Mouse (Mus musculus): ENCODE results near the gene Gm10643. TPM values are rescaled to one million over a fixed set of nuclear protein-coding genes. Genes with fewer than 3 reads are reported as not detected.
A peak's percentile ranks its signal among the peaks of the same experiment; 100 is the strongest.

Gene Gm10643
- 1.6 and 1.7 TPM in 2 replicates for polyA plus RNA-seq (2015; fragmentation: Nextera tagmentation; extraction: Ambion mirVana)

DNA sequence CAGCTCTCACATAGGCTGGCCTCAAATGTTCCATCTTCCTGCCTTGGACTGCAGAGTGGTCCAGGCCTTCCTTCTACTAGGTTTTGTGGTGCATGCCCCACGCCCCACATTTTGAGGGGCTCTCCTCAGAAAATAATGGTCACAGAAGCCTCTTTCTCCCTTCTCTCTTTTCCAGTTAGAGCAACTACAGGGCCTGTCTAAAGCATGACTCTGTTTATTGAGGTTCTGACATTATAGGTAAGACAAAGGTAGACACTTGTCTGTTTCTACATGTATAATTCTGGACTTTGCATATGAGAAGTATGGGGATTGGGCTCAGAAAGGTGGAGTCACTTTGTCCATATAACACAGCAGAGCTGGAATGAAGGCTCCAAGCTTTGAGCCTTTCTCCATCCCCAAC, at the start of gene Gm10643:
Gene Gm10643 (minus strand): TSS at position 101 of the 400 bp plus-strand sequence.
- 92% methylated on average over 1 of the region's 1 CpGs for WGBS
- H3K4me3 ChIP-seq (ENCODE audit: low read length), result peak within 1 kb of the TSS; percentile 94
- H3K36me3 ChIP-seq (ENCODE audit: control insufficient read depth, insufficient read depth, low read length), result no peaks in the 10 kb centered on the region
- H3K4me1 ChIP-seq (ENCODE audit: control insufficient read depth, insufficient read depth, low read depth, low read length), result peaks cover 25% of the 10 kb centered on the region
- H3K9me3 ChIP-seq (ENCODE audit: control insufficient read depth, low read length), result no peaks in the 10 kb centered on the region
- H3K9ac ChIP-seq (ENCODE audit: low read depth, low read length), result peak within 1 kb of the TSS; percentile 75
- peak within 1 kb of the TSS; percentile 87 for H3K4me2 ChIP-seq (ENCODE audit: low read length)
- ATAC-seq, result no peak
- H3K27me3 ChIP-seq (replicated peaks; ENCODE audit: control insufficient read depth, insufficient read depth, low read length), result no peaks in the 10 kb centered on the region
- peak within 1 kb of the TSS; percentile 82 for H3K27ac ChIP-seq (ENCODE audit: low read depth, low read length)

DNA sequence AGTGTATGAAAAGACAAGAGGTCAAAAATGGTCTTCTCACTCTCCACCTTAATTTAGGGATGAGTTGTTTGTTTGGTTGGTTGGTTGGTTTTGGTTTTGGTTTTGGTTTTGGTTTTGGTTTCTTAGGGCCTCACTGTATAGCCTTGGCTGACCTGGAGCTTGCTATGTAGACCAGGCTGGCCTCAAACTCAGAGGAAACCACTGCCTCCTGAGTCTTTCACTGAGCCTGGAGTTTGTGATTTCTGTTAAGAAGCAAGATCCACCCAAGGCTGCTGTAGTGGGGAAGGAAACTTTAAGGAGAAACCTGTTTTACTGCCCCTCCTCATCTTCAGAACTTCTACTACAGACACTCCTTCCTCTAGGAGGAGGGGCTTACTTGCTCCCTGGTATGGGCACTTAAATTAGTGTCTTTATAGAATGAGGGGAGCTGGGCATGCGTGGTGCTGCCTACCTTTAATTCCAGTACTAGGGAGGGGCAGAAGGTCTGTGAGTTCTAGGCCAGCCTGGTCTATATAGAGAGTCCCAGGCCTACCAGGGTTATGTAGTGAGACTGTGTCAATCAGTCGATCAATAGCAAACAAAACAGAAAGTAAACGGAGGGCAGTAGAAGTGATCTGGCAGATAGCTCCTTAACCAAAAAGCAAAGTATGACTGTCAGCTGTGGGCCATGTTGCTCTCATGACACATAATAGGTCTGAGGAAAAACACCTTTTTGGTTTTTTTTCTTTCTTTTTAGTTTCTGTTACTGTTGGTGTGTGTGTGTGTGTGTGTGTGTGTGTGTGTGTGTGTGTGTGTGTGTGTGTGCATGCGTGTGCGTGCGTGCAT, 41.5 kb upstream of the Gm10643 start:
- Histone ChIP-seq H3K4me1 (ENCODE audit: control insufficient read depth, insufficient read depth, low read depth, low read length) (peaks cover 27% of the 10 kb centered on the region), H3K27ac (ENCODE audit: low read depth, low read length) (no peak overlapping the region), H3K9me3 (ENCODE audit: control insufficient read depth, low read length) (no peaks in the 10 kb centered on the region), H3K9ac (ENCODE audit: low read depth, low read length) (no peak overlapping the region), H3K27me3 (replicated peaks; ENCODE audit: control insufficient read depth, insufficient read depth, low read length) (no peaks in the 10 kb centered on the region), H3K4me3 (ENCODE audit: low read length) (no peak overlapping the region), H3K36me3 (ENCODE audit: control insufficient read depth, insufficient read depth, low read length) (peaks cover 4% of the 10 kb centered on the region; the same call in 1 of the 2 replicates), H3K4me2 (ENCODE audit: low read length) (no peak overlapping the region)
- WGBS, result 95% methylated on average over 6 of the region's 6 CpGs
- no peak for ATAC-seq

DNA sequence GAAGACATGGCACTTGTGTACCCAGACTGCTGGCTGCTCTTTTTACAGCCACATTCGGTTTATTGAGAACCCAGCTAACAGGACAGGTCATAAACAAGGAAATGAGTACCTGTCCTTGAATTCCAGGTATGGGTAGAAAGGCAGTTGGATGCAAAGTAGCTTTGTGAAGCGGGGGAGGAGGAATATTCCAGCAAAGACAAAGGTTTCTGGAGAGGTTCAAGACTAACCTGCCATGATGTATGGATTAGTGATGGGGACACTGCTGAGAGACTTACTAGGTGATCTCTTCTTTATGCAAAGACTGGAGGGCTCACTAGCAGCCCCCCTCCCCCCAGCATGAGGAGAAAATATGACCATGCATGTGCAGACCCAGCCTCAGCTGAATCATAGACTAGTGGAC, 40.7 kb upstream of the Gm10643 start:
- H3K4me3 ChIP-seq (ENCODE audit: low read length), result no peak overlapping the region
- H3K9me3 ChIP-seq (ENCODE audit: control insufficient read depth, low read length), result no peaks in the 10 kb centered on the region
- no peak overlapping the region; the same call in 1 of the 2 replicates for H3K27ac ChIP-seq (ENCODE audit: low read depth, low read length)
- H3K9ac ChIP-seq (ENCODE audit: low read depth, low read length), result no peak overlapping the region
- H3K4me1 ChIP-seq (ENCODE audit: control insufficient read depth, insufficient read depth, low read depth, low read length), result peaks cover 27% of the 10 kb centered on the region
- no peak for ATAC-seq
- H3K4me2 ChIP-seq (ENCODE audit: low read length), result no peak overlapping the region; the same call in 1 of the 2 replicates
- H3K36me3 ChIP-seq (ENCODE audit: control insufficient read depth, insufficient read depth, low read length), result peaks cover 4% of the 10 kb centered on the region; the same call in 1 of the 2 replicates
- 87% methylated on average over 2 of the region's 2 CpGs for WGBS
- no peaks in the 10 kb centered on the region for H3K27me3 ChIP-seq (replicated peaks; ENCODE audit: control insufficient read depth, insufficient read depth, low read length)

DNA sequence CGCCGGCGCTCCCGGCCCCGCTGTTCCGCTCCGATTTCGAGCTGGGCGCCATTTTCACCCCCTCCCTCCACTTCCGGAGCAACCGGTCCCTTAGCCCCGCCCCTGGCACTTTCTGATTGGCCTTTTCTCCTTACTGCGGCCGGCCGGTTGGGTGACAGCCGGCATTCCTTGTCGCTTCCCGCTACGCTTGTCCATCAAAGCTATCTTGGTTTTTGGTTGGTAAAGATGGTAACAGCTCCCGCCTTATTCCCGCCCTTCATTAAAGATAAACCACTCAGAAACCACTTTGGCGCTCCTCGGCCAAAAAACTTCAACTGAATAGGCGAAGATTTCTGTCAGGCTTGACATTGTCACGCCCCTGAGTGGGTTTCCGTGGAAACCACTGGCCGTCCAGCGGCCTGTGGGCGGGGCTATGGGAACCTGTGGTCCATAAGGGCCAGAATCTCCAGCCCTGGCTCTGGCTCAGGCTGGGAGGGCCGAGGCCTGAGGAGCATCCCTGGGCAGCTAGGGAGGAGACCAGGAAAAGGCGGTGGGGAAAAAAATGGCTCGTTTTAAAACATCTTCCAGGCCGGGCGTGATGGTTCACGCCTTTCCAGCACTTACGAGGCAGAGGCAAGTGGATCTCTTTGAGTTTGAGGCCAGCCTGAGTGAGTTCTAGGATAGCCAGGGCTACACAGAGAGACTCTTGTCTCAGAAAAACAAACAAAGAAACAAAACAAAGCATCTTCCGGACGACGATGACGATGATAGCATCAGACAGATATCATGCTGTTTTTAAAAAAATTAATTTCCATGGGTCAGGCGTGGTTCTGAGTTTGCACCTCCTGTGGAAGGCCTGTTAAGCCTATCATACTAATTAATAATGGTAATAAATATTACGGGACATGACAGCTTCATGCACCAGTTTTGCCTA, 40.0 kb upstream of the Gm10643 start, which contains the start of gene Dcaf15:
Gene Dcaf15 (minus strand): TSS at position 72 of the 913 bp plus-strand sequence.
- peak within 1 kb of the TSS; percentile 65 for H3K4me3 ChIP-seq (ENCODE audit: low read length)
- H3K9ac ChIP-seq (ENCODE audit: low read depth, low read length), result peak within 1 kb of the TSS; percentile 86
- 5% methylated on average over 42 of the region's 42 CpGs for WGBS
- peak; percentile 97 for ATAC-seq
- peaks cover 4% of the 10 kb centered on the region; the same call in 1 of the 2 replicates for H3K36me3 ChIP-seq (ENCODE audit: control insufficient read depth, insufficient read depth, low read length)
- H3K9me3 ChIP-seq (ENCODE audit: control insufficient read depth, low read length), result no peaks in the 10 kb centered on the region
- H3K27ac ChIP-seq (ENCODE audit: low read depth, low read length), result peak within 1 kb of the TSS; percentile 97
- no peaks in the 10 kb centered on the region for H3K27me3 ChIP-seq (replicated peaks; ENCODE audit: control insufficient read depth, insufficient read depth, low read length)
- peaks cover 27% of the 10 kb centered on the region for H3K4me1 ChIP-seq (ENCODE audit: control insufficient read depth, insufficient read depth, low read depth, low read length)
- H3K4me2 ChIP-seq (ENCODE audit: low read length), result peak within 1 kb of the TSS; percentile 85

DNA sequence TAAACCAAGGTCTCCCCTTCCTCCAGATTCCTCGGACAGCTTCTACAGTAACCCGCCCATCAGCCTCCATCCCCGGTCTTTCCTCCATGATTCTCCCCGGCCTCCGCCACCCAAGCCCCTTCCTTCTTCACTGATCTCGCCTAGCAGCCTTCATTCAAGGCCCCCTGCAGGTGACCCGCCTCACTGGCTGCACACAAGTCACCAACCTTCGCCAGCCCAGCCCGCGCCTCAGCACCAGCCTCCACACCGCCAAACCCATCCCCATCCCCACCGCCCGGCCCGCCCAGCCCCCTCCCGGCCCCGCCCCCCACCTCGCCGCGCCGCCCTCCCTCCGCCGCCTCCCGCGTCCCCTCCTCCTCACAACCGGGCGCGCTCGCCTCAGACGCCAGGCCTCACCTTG, 39.3 kb upstream of the Gm10643 start:
- H3K4me3 ChIP-seq (ENCODE audit: low read length), result peak overlapping the region; percentile 65
- H3K9ac ChIP-seq (ENCODE audit: low read depth, low read length), result peak overlapping the region; percentile 86
- H3K9me3 ChIP-seq (ENCODE audit: control insufficient read depth, low read length), result no peaks in the 10 kb centered on the region
- H3K27ac ChIP-seq (ENCODE audit: low read depth, low read length), result peak overlapping the region; percentile 97
- WGBS, result under 1% methylated on average over 18 of the region's 29 CpGs
- H3K36me3 ChIP-seq (ENCODE audit: control insufficient read depth, insufficient read depth, low read length), result peaks cover 4% of the 10 kb centered on the region; the same call in 1 of the 2 replicates
- ATAC-seq, result peak; percentile 75
- peaks cover 27% of the 10 kb centered on the region for H3K4me1 ChIP-seq (ENCODE audit: control insufficient read depth, insufficient read depth, low read depth, low read length)
- H3K4me2 ChIP-seq (ENCODE audit: low read length), result peak overlapping the region; percentile 85
- H3K27me3 ChIP-seq (replicated peaks; ENCODE audit: control insufficient read depth, insufficient read depth, low read length), result no peaks in the 10 kb centered on the region

DNA sequence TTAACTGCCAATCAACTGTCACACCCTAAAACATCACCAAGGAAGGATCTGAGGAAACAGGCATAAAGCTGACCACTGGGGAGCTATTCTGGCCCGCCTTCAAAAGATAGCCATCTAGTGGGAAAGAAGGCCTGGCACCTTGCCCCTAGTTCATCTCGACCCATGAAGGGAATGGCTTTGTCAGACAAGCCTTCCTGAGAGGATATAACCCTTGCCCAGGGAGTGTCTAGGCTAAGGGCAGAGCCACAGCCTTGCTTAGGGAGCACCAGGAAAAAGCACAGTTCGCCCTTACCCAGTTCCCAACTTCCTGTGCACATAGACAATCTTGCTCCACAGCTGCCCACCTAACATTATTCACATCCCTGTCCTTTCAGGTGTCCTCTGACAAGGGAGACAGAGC, 38.7 kb upstream of the Gm10643 start:
- peak overlapping the region; percentile 97 for H3K27ac ChIP-seq (ENCODE audit: low read depth, low read length)
- H3K36me3 ChIP-seq (ENCODE audit: control insufficient read depth, insufficient read depth, low read length), result peaks cover 5% of the 10 kb centered on the region
- H3K9me3 ChIP-seq (ENCODE audit: control insufficient read depth, low read length), result no peaks in the 10 kb centered on the region
- H3K4me1 ChIP-seq (ENCODE audit: control insufficient read depth, insufficient read depth, low read depth, low read length), result peaks cover 27% of the 10 kb centered on the region
- H3K27me3 ChIP-seq (replicated peaks; ENCODE audit: control insufficient read depth, insufficient read depth, low read length), result no peaks in the 10 kb centered on the region
- H3K4me2 ChIP-seq (ENCODE audit: low read length), result peak overlapping the region; percentile 85
- 28% methylated on average over 3 of the region's 3 CpGs for WGBS
- no peak for ATAC-seq
- peak overlapping the region; percentile 86 for H3K9ac ChIP-seq (ENCODE audit: low read depth, low read length)
- H3K4me3 ChIP-seq (ENCODE audit: low read length), result peak overlapping the region; percentile 65

DNA sequence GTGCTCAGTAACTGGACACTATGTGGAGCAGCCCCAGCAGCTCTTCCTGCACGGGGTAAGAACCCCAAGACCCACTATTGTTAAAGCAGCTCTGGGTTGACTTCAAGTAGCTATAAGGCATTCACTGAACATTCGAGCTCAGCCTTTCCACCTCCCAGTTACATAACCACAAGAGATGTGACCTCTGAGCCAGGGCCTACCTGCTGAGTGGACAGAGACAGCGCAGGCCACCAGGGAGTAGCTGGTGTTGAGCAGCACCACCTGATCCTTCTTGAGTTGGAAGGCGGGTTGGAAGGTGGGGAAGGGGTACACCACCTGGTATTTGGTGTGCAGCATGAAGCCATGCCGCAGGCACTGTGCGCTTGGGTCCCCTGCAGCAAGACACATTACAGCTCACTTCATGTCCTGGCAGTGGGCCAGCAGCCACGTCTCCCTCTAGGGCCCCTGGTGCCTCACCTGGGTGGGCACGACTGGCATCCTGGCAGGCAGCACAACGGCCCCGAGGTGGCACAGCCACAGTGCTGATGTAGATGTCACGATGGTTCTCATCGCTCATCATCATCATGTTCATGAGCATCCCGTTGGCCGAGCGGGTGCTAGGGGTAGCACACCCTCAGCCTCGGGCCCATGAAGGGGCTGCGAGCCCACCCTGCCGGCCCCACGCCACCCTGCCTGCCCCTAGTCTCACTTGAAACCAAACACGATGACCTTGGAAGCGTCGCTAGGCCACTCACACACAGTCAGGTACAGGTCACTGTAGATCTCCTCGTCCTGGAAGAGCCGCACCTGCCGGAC, 36.7 kb upstream of the Gm10643 start:
- WGBS, result 90% methylated on average over 25 of the region's 25 CpGs
- no peak overlapping the region for H3K4me3 ChIP-seq (ENCODE audit: low read length)
- H3K36me3 ChIP-seq (ENCODE audit: control insufficient read depth, insufficient read depth, low read length), result peaks cover 24% of the 10 kb centered on the region
- H3K9me3 ChIP-seq (ENCODE audit: control insufficient read depth, low read length), result no peaks in the 10 kb centered on the region
- H3K9ac ChIP-seq (ENCODE audit: low read depth, low read length), result 0 out of 2 replicates have a peak overlapping the region, but pooled peaks have one; percentile 5
- peaks cover 27% of the 10 kb centered on the region for H3K4me1 ChIP-seq (ENCODE audit: control insufficient read depth, insufficient read depth, low read depth, low read length)
- H3K27ac ChIP-seq (ENCODE audit: low read depth, low read length), result no peak overlapping the region
- no peaks in the 10 kb centered on the region for H3K27me3 ChIP-seq (replicated peaks; ENCODE audit: control insufficient read depth, insufficient read depth, low read length)
- no peak overlapping the region for H3K4me2 ChIP-seq (ENCODE audit: low read length)
- no peak for ATAC-seq

DNA sequence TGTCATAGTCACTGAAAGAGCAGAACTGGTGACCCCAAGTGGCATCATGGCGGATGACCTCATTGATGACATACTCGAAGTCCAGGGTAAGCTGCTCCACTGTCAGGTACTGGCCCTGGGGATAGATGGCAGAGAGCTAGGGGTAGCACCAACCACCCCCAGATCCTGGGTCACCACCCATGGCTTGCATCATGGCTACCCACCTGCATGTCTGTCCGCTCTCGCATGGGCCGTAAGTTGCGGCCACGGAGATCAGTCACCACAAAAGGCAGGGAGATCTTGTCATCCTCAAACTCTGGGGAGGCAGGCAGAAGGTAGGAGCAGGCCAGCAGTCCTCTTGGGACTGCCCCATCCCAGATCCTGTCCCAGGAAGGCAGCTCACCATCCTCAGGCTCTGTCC, 33.4 kb upstream of the Gm10643 start:
- WGBS, result 94% methylated on average over 7 of the region's 7 CpGs
- Histone ChIP-seq H3K9ac (ENCODE audit: low read depth, low read length) (no peak overlapping the region), H3K36me3 (ENCODE audit: control insufficient read depth, insufficient read depth, low read length) (peaks cover 52% of the 10 kb centered on the region)

More for the DNA sequence above, 33.4 kb upstream of the Gm10643 start:
- no peak for ATAC-seq
- Histone ChIP-seq H3K27ac (ENCODE audit: low read depth, low read length) (no peak overlapping the region), H3K27me3 (replicated peaks; ENCODE audit: control insufficient read depth, insufficient read depth, low read length) (no peaks in the 10 kb centered on the region), H3K4me1 (ENCODE audit: control insufficient read depth, insufficient read depth, low read depth, low read length) (peaks cover 17% of the 10 kb centered on the region), H3K4me2 (ENCODE audit: low read length) (no peak overlapping the region), H3K4me3 (ENCODE audit: low read length) (no peak overlapping the region), H3K9me3 (ENCODE audit: control insufficient read depth, low read length) (no peaks in the 10 kb centered on the region)
